Mouse (Mus musculus): Measurements from ENCODE around the gene Cux2. TPM values are rescaled to one million over a fixed set of nuclear protein-coding genes. Genes with fewer than 3 reads are reported as not detected.

Cux2 gene
- polyA plus RNA-seq, 1 experiment = 0.62 TPM

- H3K79me2 ChIP-seq (ENCODE audit: control insufficient read depth, insufficient read depth) = no peaks in the 10 kb centered on the region
- TF ChIP-seq REST (IDR thresholded peaks at IDR 0.05; ENCODE audit: insufficient read depth, insufficient read length) (no peak), E2F4 (IDR thresholded peaks at IDR 0.05; ENCODE audit: insufficient read depth) (no peak), MAX (IDR thresholded peaks at IDR 0.05; ENCODE audit: low read depth) (no peak), MYOG (IDR thresholded peaks at IDR 0.05; ENCODE audit: control insufficient read depth in 1 of 3, insufficient read depth in 1 of 3, insufficient read length in 2 of 3, low read depth in 2 of 3) (no peak), CEBPB (IDR thresholded peaks at IDR 0.05; ENCODE audit: insufficient read depth, poor library complexity, severe bottlenecking) (no peak), MYOD1 (IDR thresholded peaks at IDR 0.05; ENCODE audit: control insufficient read depth in 1 of 3, insufficient read length in 2 of 3, low read depth in 2 of 3) (no peak), TCF12 (IDR thresholded peaks at IDR 0.05; ENCODE audit: insufficient read depth, poor library complexity, severe bottlenecking) (no peak), POLR2A (IDR thresholded peaks at IDR 0.05; ENCODE audit: insufficient read length, low read depth) (no peak), POLR2AphosphoS2 (IDR thresholded peaks at IDR 0.05; ENCODE audit: insufficient read length, low read depth) (no peak), TCF3 (IDR thresholded peaks at IDR 0.05; ENCODE audit: insufficient read length, low read depth) (no peak), USF1 (IDR thresholded peaks at IDR 0.05; ENCODE audit: low read depth) (no peak), SRF (IDR thresholded peaks at IDR 0.05; ENCODE audit: control insufficient read depth, insufficient read length, low read depth) (no peak)
- H3ac ChIP-seq (ENCODE audit: control insufficient read depth, insufficient read length) = no peak overlapping the region
- H3K4me3 ChIP-seq = no peak overlapping the region
- H3K4me2 ChIP-seq (ENCODE audit: low read depth) = no peak overlapping the region
- H3K36me3 ChIP-seq (ENCODE audit: control insufficient read depth, insufficient read depth) = no peaks in the 10 kb centered on the region
- H3K27me3 ChIP-seq (ENCODE audit: control insufficient read depth, insufficient read depth, insufficient read length) = peaks cover 66% of the 10 kb centered on the region
These were observed 18.8 kb downstream of the Cux2 start for GRCm38 (mm10) chr5:122031146-122031545.

- Histone ChIP-seq H3K79me2 (ENCODE audit: control insufficient read depth, insufficient read depth) (no peaks in the 10 kb centered on the region), H3ac (ENCODE audit: control insufficient read depth, insufficient read length) (no peak overlapping the region), H3K4me3 (no peak overlapping the region), H3K36me3 (ENCODE audit: control insufficient read depth, insufficient read depth) (no peaks in the 10 kb centered on the region), H3K4me2 (ENCODE audit: low read depth) (no peak overlapping the region), H3K27me3 (ENCODE audit: control insufficient read depth, insufficient read depth, insufficient read length) (peaks cover 60% of the 10 kb centered on the region)
- no peak for TF ChIP-seq USF1 (IDR thresholded peaks at IDR 0.05; ENCODE audit: low read depth)
- no peak for TF ChIP-seq POLR2AphosphoS2 (IDR thresholded peaks at IDR 0.05; ENCODE audit: insufficient read length, low read depth)
- no peak for TF ChIP-seq E2F4 (IDR thresholded peaks at IDR 0.05; ENCODE audit: insufficient read depth)
- no peak for TF ChIP-seq MYOD1 (IDR thresholded peaks at IDR 0.05; ENCODE audit: control insufficient read depth in 1 of 3, insufficient read length in 2 of 3, low read depth in 2 of 3)
- TF ChIP-seq POLR2A (IDR thresholded peaks at IDR 0.05; ENCODE audit: insufficient read length, low read depth) = no peak
These were observed 19.3 kb downstream of the Cux2 start for GRCm38 (mm10) chr5:122030640-122031039.

- Histone ChIP-seq H3K4me2 (ENCODE audit: low read depth) (no peak overlapping the region), H3K4me3 (no peak overlapping the region), H3K27me3 (ENCODE audit: control insufficient read depth, insufficient read depth, insufficient read length) (peaks cover 26% of the 10 kb centered on the region), H3ac (ENCODE audit: control insufficient read depth, insufficient read length) (no peak overlapping the region), H3K36me3 (ENCODE audit: control insufficient read depth, insufficient read depth) (no peaks in the 10 kb centered on the region), H3K79me2 (ENCODE audit: control insufficient read depth, insufficient read depth) (no peaks in the 10 kb centered on the region)
- TF ChIP-seq MAX (IDR thresholded peaks at IDR 0.05; ENCODE audit: low read depth) (no peak), REST (IDR thresholded peaks at IDR 0.05; ENCODE audit: insufficient read depth, insufficient read length) (no peak), TCF12 (IDR thresholded peaks at IDR 0.05; ENCODE audit: insufficient read depth, poor library complexity, severe bottlenecking) (no peak), TCF3 (IDR thresholded peaks at IDR 0.05; ENCODE audit: insufficient read length, low read depth) (no peak), MYOD1 (IDR thresholded peaks at IDR 0.05; ENCODE audit: control insufficient read depth in 1 of 3, insufficient read length in 2 of 3, low read depth in 2 of 3) (no peak), MYOG (IDR thresholded peaks at IDR 0.05; ENCODE audit: control insufficient read depth in 1 of 3, insufficient read depth in 1 of 3, insufficient read length in 2 of 3, low read depth in 2 of 3) (no peak), POLR2AphosphoS2 (IDR thresholded peaks at IDR 0.05; ENCODE audit: insufficient read length, low read depth) (no peak), POLR2A (IDR thresholded peaks at IDR 0.05; ENCODE audit: insufficient read length, low read depth) (no peak), CEBPB (IDR thresholded peaks at IDR 0.05; ENCODE audit: insufficient read depth, poor library complexity, severe bottlenecking) (no peak), USF1 (IDR thresholded peaks at IDR 0.05; ENCODE audit: low read depth) (no peak), SRF (IDR thresholded peaks at IDR 0.05; ENCODE audit: control insufficient read depth, insufficient read length, low read depth) (no peak), E2F4 (IDR thresholded peaks at IDR 0.05; ENCODE audit: insufficient read depth) (no peak)
These were observed 23.1 kb downstream of the Cux2 start for GRCm38 (mm10) chr5:122026771-122027170.

- Histone ChIP-seq H3ac (ENCODE audit: control insufficient read depth, insufficient read length) (no peak overlapping the region), H3K36me3 (ENCODE audit: control insufficient read depth, insufficient read depth) (no peaks in the 10 kb centered on the region), H3K4me3 (no peak overlapping the region), H3K79me2 (ENCODE audit: control insufficient read depth, insufficient read depth) (no peaks in the 10 kb centered on the region), H3K4me2 (ENCODE audit: low read depth) (no peak overlapping the region), H3K27me3 (ENCODE audit: control insufficient read depth, insufficient read depth, insufficient read length) (peaks cover 26% of the 10 kb centered on the region)
- no peak for TF ChIP-seq MYOG (IDR thresholded peaks at IDR 0.05; ENCODE audit: control insufficient read depth in 1 of 3, insufficient read depth in 1 of 3, insufficient read length in 2 of 3, low read depth in 2 of 3)
- TF ChIP-seq SRF (IDR thresholded peaks at IDR 0.05; ENCODE audit: control insufficient read depth, insufficient read length, low read depth) = no peak
- TF ChIP-seq POLR2A (IDR thresholded peaks at IDR 0.05; ENCODE audit: insufficient read length, low read depth) = no peak
- TF ChIP-seq MYOD1 (IDR thresholded peaks at IDR 0.05; ENCODE audit: control insufficient read depth in 1 of 3, insufficient read length in 2 of 3, low read depth in 2 of 3) = no peak
- TF ChIP-seq POLR2AphosphoS2 (IDR thresholded peaks at IDR 0.05; ENCODE audit: insufficient read length, low read depth) = no peak
- no peak for TF ChIP-seq TCF12 (IDR thresholded peaks at IDR 0.05; ENCODE audit: insufficient read depth, poor library complexity, severe bottlenecking)
- TF ChIP-seq E2F4 (IDR thresholded peaks at IDR 0.05; ENCODE audit: insufficient read depth) = no peak
- no peak for TF ChIP-seq MAX (IDR thresholded peaks at IDR 0.05; ENCODE audit: low read depth)
These were observed 23.6 kb downstream of the Cux2 start for GRCm38 (mm10) chr5:122026284-122026683.

GRCm38 (mm10) chr5:122025117-122025516, 24.8 kb downstream of the Cux2 start:
- Histone ChIP-seq H3K36me3 (ENCODE audit: control insufficient read depth, insufficient read depth) (no peaks in the 10 kb centered on the region), H3ac (ENCODE audit: control insufficient read depth, insufficient read length) (no peak overlapping the region), H3K4me2 (ENCODE audit: low read depth) (no peak overlapping the region), H3K79me2 (ENCODE audit: control insufficient read depth, insufficient read depth) (no peaks in the 10 kb centered on the region), H3K4me3 (no peak overlapping the region), H3K27me3 (ENCODE audit: control insufficient read depth, insufficient read depth, insufficient read length) (peaks cover 21% of the 10 kb centered on the region)
- no peak for TF ChIP-seq CEBPB (IDR thresholded peaks at IDR 0.05; ENCODE audit: insufficient read depth, poor library complexity, severe bottlenecking)
- TF ChIP-seq POLR2AphosphoS2 (IDR thresholded peaks at IDR 0.05; ENCODE audit: insufficient read length, low read depth) = no peak
- TF ChIP-seq TCF12 (IDR thresholded peaks at IDR 0.05; ENCODE audit: insufficient read depth, poor library complexity, severe bottlenecking) = no peak
- TF ChIP-seq MYOG (IDR thresholded peaks at IDR 0.05; ENCODE audit: control insufficient read depth in 1 of 3, insufficient read depth in 1 of 3, insufficient read length in 2 of 3, low read depth in 2 of 3) = no peak
- no peak for TF ChIP-seq SRF (IDR thresholded peaks at IDR 0.05; ENCODE audit: control insufficient read depth, insufficient read length, low read depth)
- no peak for TF ChIP-seq TCF3 (IDR thresholded peaks at IDR 0.05; ENCODE audit: insufficient read length, low read depth)
- no peak for TF ChIP-seq MAX (IDR thresholded peaks at IDR 0.05; ENCODE audit: low read depth)
- no peak for TF ChIP-seq MYOD1 (IDR thresholded peaks at IDR 0.05; ENCODE audit: control insufficient read depth in 1 of 3, insufficient read length in 2 of 3, low read depth in 2 of 3)
- TF ChIP-seq POLR2A (IDR thresholded peaks at IDR 0.05; ENCODE audit: insufficient read length, low read depth) = no peak
- TF ChIP-seq REST (IDR thresholded peaks at IDR 0.05; ENCODE audit: insufficient read depth, insufficient read length) = no peak
- TF ChIP-seq USF1 (IDR thresholded peaks at IDR 0.05; ENCODE audit: low read depth) = no peak
- TF ChIP-seq E2F4 (IDR thresholded peaks at IDR 0.05; ENCODE audit: insufficient read depth) = no peak

All from myocyte (in vitro differentiated cells).